Mouse (Mus musculus): ENCODE data around the gene Sema7a. TPM values are rescaled to one million over a fixed set of nuclear protein-coding genes. Genes with fewer than 3 reads are reported as not detected.

The Sema7a gene
- polyA plus RNA-seq, 1 experiment: 1.7 TPM

GRCm38 (mm10) chr9:57940349-57940794 is 460 bp downstream of the Sema7a start:
- no peaks in the 10 kb centered on the region for H3K9me3 ChIP-seq (replicated peaks; ENCODE audit: control insufficient read depth, insufficient read depth, low read length, poor library complexity, severe bottlenecking)
- H3K27me3 ChIP-seq (ENCODE audit: control insufficient read depth, insufficient read depth, low read length, poor library complexity, severe bottlenecking): peaks cover 8% of the 10 kb centered on the region; the same call in 1 of the 2 replicates
- no peak overlapping the region for H3K27ac ChIP-seq (ENCODE audit: insufficient read depth, low read length)
- no peak for TF ChIP-seq EP300 (IDR thresholded peaks at IDR 0.05; ENCODE audit: insufficient read depth, low read depth, low read length)
- no peak for TF ChIP-seq CTCF (IDR thresholded peaks at IDR 0.05; ENCODE audit: low read depth, low read length)
- no peak for TF ChIP-seq POLR2A (IDR thresholded peaks at IDR 0.05; ENCODE audit: insufficient read depth, low read length)
- peak overlapping the region; percentile 86 for H3K4me3 ChIP-seq (ENCODE audit: low read depth, low read length)
- no peaks in the 10 kb centered on the region for H3K36me3 ChIP-seq (ENCODE audit: control insufficient read depth, insufficient read depth, low read length, poor library complexity, severe bottlenecking)
- H3K9ac ChIP-seq (ENCODE audit: low read depth, poor library complexity, severe bottlenecking): peak overlapping the region; percentile 14
- H3K4me1 ChIP-seq (ENCODE audit: control insufficient read depth, insufficient read depth, low read length): no peaks in the 10 kb centered on the region

GRCm38 (mm10) chr9:57940861-57941638 is 1.1 kb downstream of the Sema7a start:
- no peak overlapping the region for H3K27ac ChIP-seq (ENCODE audit: insufficient read depth, low read length)

GRCm38 (mm10) chr9:57942039-57942438 is 2.1 kb downstream of the Sema7a start:
- no peaks in the 10 kb centered on the region for H3K4me1 ChIP-seq (ENCODE audit: control insufficient read depth, insufficient read depth, low read length)

More at GRCm38 (mm10) chr9:57940861-57941638, 1.1 kb downstream of the Sema7a start:
- H3K9ac ChIP-seq (ENCODE audit: low read depth, poor library complexity, severe bottlenecking): peak overlapping the region; percentile 14
- TF ChIP-seq CTCF (IDR thresholded peaks at IDR 0.05; ENCODE audit: low read depth, low read length) (no peak), EP300 (IDR thresholded peaks at IDR 0.05; ENCODE audit: insufficient read depth, low read depth, low read length) (no peak)
- H3K4me1 ChIP-seq (ENCODE audit: control insufficient read depth, insufficient read depth, low read length): no peaks in the 10 kb centered on the region
- H3K9me3 ChIP-seq (replicated peaks; ENCODE audit: control insufficient read depth, insufficient read depth, low read length, poor library complexity, severe bottlenecking): no peaks in the 10 kb centered on the region
- peaks cover 8% of the 10 kb centered on the region; the same call in 1 of the 2 replicates for H3K27me3 ChIP-seq (ENCODE audit: control insufficient read depth, insufficient read depth, low read length, poor library complexity, severe bottlenecking)
- H3K36me3 ChIP-seq (ENCODE audit: control insufficient read depth, insufficient read depth, low read length, poor library complexity, severe bottlenecking): no peaks in the 10 kb centered on the region
- H3K4me3 ChIP-seq (ENCODE audit: low read depth, low read length): peak overlapping the region; percentile 86

GRCm38 (mm10) chr9:57943067-57943466 is 3.2 kb downstream of the Sema7a start:
- H3K36me3 ChIP-seq (ENCODE audit: control insufficient read depth, insufficient read depth, low read length, poor library complexity, severe bottlenecking): no peaks in the 10 kb centered on the region
- no peaks in the 10 kb centered on the region for H3K4me1 ChIP-seq (ENCODE audit: control insufficient read depth, insufficient read depth, low read length)
- H3K9ac ChIP-seq (ENCODE audit: low read depth, poor library complexity, severe bottlenecking): no peak overlapping the region
- TF ChIP-seq POLR2A (IDR thresholded peaks at IDR 0.05; ENCODE audit: insufficient read depth, low read length) (no peak), EP300 (IDR thresholded peaks at IDR 0.05; ENCODE audit: insufficient read depth, low read depth, low read length) (no peak), CTCF (IDR thresholded peaks at IDR 0.05; ENCODE audit: low read depth, low read length) (no peak)
- H3K27me3 ChIP-seq (ENCODE audit: control insufficient read depth, insufficient read depth, low read length, poor library complexity, severe bottlenecking): peaks cover 8% of the 10 kb centered on the region; the same call in 1 of the 2 replicates
- no peaks in the 10 kb centered on the region for H3K9me3 ChIP-seq (replicated peaks; ENCODE audit: control insufficient read depth, insufficient read depth, low read length, poor library complexity, severe bottlenecking)
- no peak overlapping the region for H3K27ac ChIP-seq (ENCODE audit: insufficient read depth, low read length)
- no peak overlapping the region for H3K4me3 ChIP-seq (ENCODE audit: low read depth, low read length)

More at GRCm38 (mm10) chr9:57942039-57942438, 2.1 kb downstream of the Sema7a start:
- Histone ChIP-seq H3K4me3 (ENCODE audit: low read depth, low read length) (no peak overlapping the region), H3K27ac (ENCODE audit: insufficient read depth, low read length) (no peak overlapping the region), H3K9me3 (replicated peaks; ENCODE audit: control insufficient read depth, insufficient read depth, low read length, poor library complexity, severe bottlenecking) (no peaks in the 10 kb centered on the region), H3K9ac (ENCODE audit: low read depth, poor library complexity, severe bottlenecking) (no peak overlapping the region), H3K36me3 (ENCODE audit: control insufficient read depth, insufficient read depth, low read length, poor library complexity, severe bottlenecking) (no peaks in the 10 kb centered on the region), H3K27me3 (ENCODE audit: control insufficient read depth, insufficient read depth, low read length, poor library complexity, severe bottlenecking) (peaks cover 8% of the 10 kb centered on the region; the same call in 1 of the 2 replicates)
- TF ChIP-seq CTCF (IDR thresholded peaks at IDR 0.05; ENCODE audit: low read depth, low read length): no peak
- no peak for TF ChIP-seq POLR2A (IDR thresholded peaks at IDR 0.05; ENCODE audit: insufficient read depth, low read length)
- TF ChIP-seq EP300 (IDR thresholded peaks at IDR 0.05; ENCODE audit: insufficient read depth, low read depth, low read length): no peak

GRCm38 (mm10) chr9:57944572-57944971 is 4.7 kb downstream of the Sema7a start:
- Histone ChIP-seq H3K27me3 (ENCODE audit: control insufficient read depth, insufficient read depth, low read length, poor library complexity, severe bottlenecking) (peaks cover 8% of the 10 kb centered on the region; the same call in 1 of the 2 replicates), H3K4me3 (ENCODE audit: low read depth, low read length) (no peak overlapping the region), H3K9me3 (replicated peaks; ENCODE audit: control insufficient read depth, insufficient read depth, low read length, poor library complexity, severe bottlenecking) (no peaks in the 10 kb centered on the region), H3K9ac (ENCODE audit: low read depth, poor library complexity, severe bottlenecking) (no peak overlapping the region), H3K27ac (ENCODE audit: insufficient read depth, low read length) (no peak overlapping the region), H3K4me1 (ENCODE audit: control insufficient read depth, insufficient read depth, low read length) (no peaks in the 10 kb centered on the region), H3K36me3 (ENCODE audit: control insufficient read depth, insufficient read depth, low read length, poor library complexity, severe bottlenecking) (no peaks in the 10 kb centered on the region)
- TF ChIP-seq POLR2A (IDR thresholded peaks at IDR 0.05; ENCODE audit: insufficient read depth, low read length): no peak
- TF ChIP-seq EP300 (IDR thresholded peaks at IDR 0.05; ENCODE audit: insufficient read depth, low read depth, low read length): no peak
- TF ChIP-seq CTCF (IDR thresholded peaks at IDR 0.05; ENCODE audit: low read depth, low read length): peak; percentile 89
